Mouse (Mus musculus) heart, postnatal 0 days (tissue): ENCODE measurements at regions not wholly inside any gene's neighbourhood (a gene's known extent, or its start where the extent isn't known, plus 50 kb on each side); places are given as distances from the start of the nearest gene placed in this dataset.

ENCODE experiments used
- CTCF ChIP-seq: IDR thresholded peaks from 2 replicates; pipeline ENCODE4 v1.5.1; 2016; ENCODE audit warnings: antibody characterized with exemption, control low read depth, low read depth
- EP300 ChIP-seq: IDR thresholded peaks from 2 replicates; pipeline ENCODE4 v1.6.1; 2016; ENCODE audit warnings: antibody characterized with exemption, low read depth

DNA sequence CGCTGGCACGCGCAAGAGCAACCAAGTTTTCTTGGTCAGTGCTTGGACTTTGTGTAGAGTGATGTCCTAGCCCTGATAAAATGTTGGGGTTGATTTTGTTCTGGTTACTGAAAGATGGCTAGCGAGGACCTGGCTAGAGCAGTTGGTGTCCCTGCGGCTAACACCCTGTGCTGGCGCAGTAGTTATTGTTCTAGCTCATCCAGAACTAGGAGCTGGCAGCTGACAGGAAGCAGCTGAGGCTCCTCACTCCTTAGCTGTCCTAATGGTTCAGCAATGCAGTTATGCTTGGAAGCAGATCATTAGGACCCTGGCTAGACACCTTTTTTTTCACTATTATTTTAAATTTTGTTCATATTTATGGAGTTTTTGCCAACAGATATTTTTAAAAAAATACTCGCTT lies 170.5 kb upstream of the Tank start:
- TF ChIP-seq CTCF: no peak
- TF ChIP-seq EP300: no peak
